Mouse (Mus musculus): ENCODE data around the gene Eftud2. TPM values are rescaled to one million over a fixed set of nuclear protein-coding genes. Genes with fewer than 3 reads are reported as not detected.

The Eftud2 gene
- polyA plus RNA-seq, 1 experiment from 2014 or later, result 114 TPM

DNA sequence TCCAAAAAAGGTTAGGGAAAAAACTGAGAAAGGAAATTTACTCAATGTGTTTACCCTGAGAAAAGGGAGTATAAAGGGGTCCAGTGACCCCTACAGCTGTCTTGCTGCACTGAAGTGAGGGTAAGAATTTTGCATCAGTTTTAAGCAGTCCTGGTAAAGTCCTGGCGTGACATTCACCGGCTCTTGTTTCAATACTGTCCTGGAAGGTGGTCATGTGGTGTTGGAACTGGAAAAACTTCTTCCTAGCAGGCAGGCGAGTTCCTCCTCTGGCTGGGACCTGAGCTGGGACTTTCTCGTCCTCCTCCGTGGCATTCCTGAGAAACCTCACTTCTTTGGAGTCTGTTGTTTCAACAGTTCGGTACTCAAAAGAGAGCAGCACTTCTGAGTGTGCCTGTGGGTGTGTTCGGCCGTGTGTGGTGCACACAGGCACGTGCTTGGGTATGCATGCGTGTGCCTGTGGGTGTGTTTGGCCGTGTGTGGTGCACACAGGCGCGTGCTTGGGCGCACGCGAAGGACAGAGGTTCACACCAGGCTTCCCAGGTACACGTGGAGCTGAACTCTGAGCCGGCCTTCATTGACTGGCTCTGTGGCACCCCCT is 48.0 kb downstream of the Eftud2 start:
- no peaks in the 10 kb centered on the region for H3K9me3 ChIP-seq (replicated peaks; ENCODE audit: control insufficient read depth, low read length)
- WGBS, result 63% methylated on average over 18 of the region's 18 CpGs
- H3K4me1 ChIP-seq (ENCODE audit: control insufficient read depth, insufficient read depth, low read length), result peaks cover 9% of the 10 kb centered on the region; the same call in 1 of the 2 replicates
- H3K36me3 ChIP-seq (ENCODE audit: control insufficient read depth, insufficient read depth), result peaks cover 3% of the 10 kb centered on the region; the same call in 1 of the 2 replicates
- no peaks in the 10 kb centered on the region for H3K27me3 ChIP-seq (ENCODE audit: control insufficient read depth, insufficient read depth, low read length)
- no peak for ATAC-seq (replicated peaks; ENCODE audit: extremely low read depth, insufficient read depth, low FRiP score)
- H3K9ac ChIP-seq (ENCODE audit: low read length), result no peak overlapping the region
- no peak overlapping the region for H3K4me3 ChIP-seq (ENCODE audit: low read length)
- no peak overlapping the region for H3K4me2 ChIP-seq (ENCODE audit: low read depth, low read length)
- H3K27ac ChIP-seq (ENCODE audit: low read length), result no peak overlapping the region

- H3K9ac ChIP-seq (ENCODE audit: low read length), result no peak overlapping the region
- H3K27me3 ChIP-seq (ENCODE audit: control insufficient read depth, insufficient read depth, low read length), result no peaks in the 10 kb centered on the region
- H3K4me2 ChIP-seq (ENCODE audit: low read depth, low read length), result no peak overlapping the region
- peaks cover 9% of the 10 kb centered on the region; the same call in 1 of the 2 replicates for H3K4me1 ChIP-seq (ENCODE audit: control insufficient read depth, insufficient read depth, low read length)
- 43% methylated on average over 4 of the region's 4 CpGs for WGBS
- H3K27ac ChIP-seq (ENCODE audit: low read length), result no peak overlapping the region
- no peaks in the 10 kb centered on the region for H3K9me3 ChIP-seq (replicated peaks; ENCODE audit: control insufficient read depth, low read length)
- no peak for ATAC-seq (replicated peaks; ENCODE audit: extremely low read depth, insufficient read depth, low FRiP score)
- H3K4me3 ChIP-seq (ENCODE audit: low read length), result no peak overlapping the region
- no peaks in the 10 kb centered on the region for H3K36me3 ChIP-seq (ENCODE audit: control insufficient read depth, insufficient read depth)
Measured at GRCm38 (mm10) chr11:102830276-102830675, 50.5 kb downstream of the Eftud2 start.

- Histone ChIP-seq H3K9ac (ENCODE audit: low read length) (no peak overlapping the region; the same call in 1 of the 2 replicates), H3K27ac (ENCODE audit: low read length) (no peak overlapping the region)
Measured at GRCm38 (mm10) chr11:102827097-102827496, 53.7 kb downstream of the Eftud2 start.

GRCm38 (mm10) chr11:102826476-102826875 is 54.3 kb downstream of the Eftud2 start:
- Histone ChIP-seq H3K4me3 (ENCODE audit: low read length) (no peak overlapping the region), H3K27ac (ENCODE audit: low read length) (no peak overlapping the region), H3K4me2 (ENCODE audit: low read depth, low read length) (no peak overlapping the region), H3K9me3 (replicated peaks; ENCODE audit: control insufficient read depth, low read length) (no peaks in the 10 kb centered on the region), H3K27me3 (ENCODE audit: control insufficient read depth, insufficient read depth, low read length) (no peaks in the 10 kb centered on the region), H3K9ac (ENCODE audit: low read length) (no peak overlapping the region), H3K36me3 (ENCODE audit: control insufficient read depth, insufficient read depth) (no peaks in the 10 kb centered on the region), H3K4me1 (ENCODE audit: control insufficient read depth, insufficient read depth, low read length) (peaks cover 6% of the 10 kb centered on the region; the same call in 1 of the 2 replicates)
- 83% methylated on average over 2 of the region's 2 CpGs for WGBS
- no peak for ATAC-seq (replicated peaks; ENCODE audit: extremely low read depth, insufficient read depth, low FRiP score)

More at GRCm38 (mm10) chr11:102827097-102827496, 53.7 kb downstream of the Eftud2 start:
- no peak for ATAC-seq (replicated peaks; ENCODE audit: extremely low read depth, insufficient read depth, low FRiP score)
- Histone ChIP-seq H3K4me3 (ENCODE audit: low read length) (no peak overlapping the region), H3K27me3 (ENCODE audit: control insufficient read depth, insufficient read depth, low read length) (no peaks in the 10 kb centered on the region), H3K9me3 (replicated peaks; ENCODE audit: control insufficient read depth, low read length) (no peaks in the 10 kb centered on the region), H3K4me1 (ENCODE audit: control insufficient read depth, insufficient read depth, low read length) (peaks cover 9% of the 10 kb centered on the region; the same call in 1 of the 2 replicates), H3K4me2 (ENCODE audit: low read depth, low read length) (no peak overlapping the region), H3K36me3 (ENCODE audit: control insufficient read depth, insufficient read depth) (no peaks in the 10 kb centered on the region)
- 49% methylated on average over 4 of the region's 4 CpGs for WGBS

- no peak overlapping the region for H3K27ac ChIP-seq (ENCODE audit: low read length)
- no peaks in the 10 kb centered on the region for H3K9me3 ChIP-seq (replicated peaks; ENCODE audit: control insufficient read depth, low read length)
- no peak overlapping the region for H3K4me2 ChIP-seq (ENCODE audit: low read depth, low read length)
- H3K4me3 ChIP-seq (ENCODE audit: low read length), result no peak overlapping the region
- peaks cover 7% of the 10 kb centered on the region for H3K4me1 ChIP-seq (ENCODE audit: control insufficient read depth, insufficient read depth, low read length)
- H3K9ac ChIP-seq (ENCODE audit: low read length), result no peak overlapping the region
- H3K27me3 ChIP-seq (ENCODE audit: control insufficient read depth, insufficient read depth, low read length), result no peaks in the 10 kb centered on the region
- H3K36me3 ChIP-seq (ENCODE audit: control insufficient read depth, insufficient read depth), result no peaks in the 10 kb centered on the region
- 59% methylated on average over 6 of the region's 6 CpGs for WGBS
- ATAC-seq (replicated peaks; ENCODE audit: extremely low read depth, insufficient read depth, low FRiP score), result no peak
Measured at GRCm38 (mm10) chr11:102821231-102821630, 59.6 kb downstream of the Eftud2 start.

- no peaks in the 10 kb centered on the region for H3K9me3 ChIP-seq (replicated peaks; ENCODE audit: control insufficient read depth, low read length)
- H3K4me3 ChIP-seq (ENCODE audit: low read length), result no peak overlapping the region
- H3K27me3 ChIP-seq (ENCODE audit: control insufficient read depth, insufficient read depth, low read length), result no peaks in the 10 kb centered on the region
- no peak overlapping the region for H3K4me2 ChIP-seq (ENCODE audit: low read depth, low read length)
- no peak overlapping the region for H3K9ac ChIP-seq (ENCODE audit: low read length)
- H3K27ac ChIP-seq (ENCODE audit: low read length), result no peak overlapping the region
- WGBS, result 47% methylated on average over 3 of the region's 3 CpGs
- H3K36me3 ChIP-seq (ENCODE audit: control insufficient read depth, insufficient read depth), result no peaks in the 10 kb centered on the region
- peaks cover 13% of the 10 kb centered on the region for H3K4me1 ChIP-seq (ENCODE audit: control insufficient read depth, insufficient read depth, low read length)
- no peak for ATAC-seq (replicated peaks; ENCODE audit: extremely low read depth, insufficient read depth, low FRiP score)
Measured at GRCm38 (mm10) chr11:102820432-102820831, 60.4 kb downstream of the Eftud2 start.

GRCm38 (mm10) chr11:102819783-102820385 is 60.9 kb downstream of the Eftud2 start:
- 12% methylated on average over 14 of the region's 14 CpGs for WGBS
- H3K9me3 ChIP-seq (replicated peaks; ENCODE audit: control insufficient read depth, low read length), result no peaks in the 10 kb centered on the region
- H3K4me3 ChIP-seq (ENCODE audit: low read length), result peak overlapping the region; percentile 76
- ATAC-seq (replicated peaks; ENCODE audit: extremely low read depth, insufficient read depth, low FRiP score), result no peak
- H3K4me1 ChIP-seq (ENCODE audit: control insufficient read depth, insufficient read depth, low read length), result peaks cover 17% of the 10 kb centered on the region
- H3K36me3 ChIP-seq (ENCODE audit: control insufficient read depth, insufficient read depth), result no peaks in the 10 kb centered on the region
- H3K27me3 ChIP-seq (ENCODE audit: control insufficient read depth, insufficient read depth, low read length), result no peaks in the 10 kb centered on the region
- H3K4me2 ChIP-seq (ENCODE audit: low read depth, low read length), result peak overlapping the region; percentile 73
- H3K9ac ChIP-seq (ENCODE audit: low read length), result peak overlapping the region; percentile 99
- H3K27ac ChIP-seq (ENCODE audit: low read length), result peak overlapping the region; percentile 98

DNA sequence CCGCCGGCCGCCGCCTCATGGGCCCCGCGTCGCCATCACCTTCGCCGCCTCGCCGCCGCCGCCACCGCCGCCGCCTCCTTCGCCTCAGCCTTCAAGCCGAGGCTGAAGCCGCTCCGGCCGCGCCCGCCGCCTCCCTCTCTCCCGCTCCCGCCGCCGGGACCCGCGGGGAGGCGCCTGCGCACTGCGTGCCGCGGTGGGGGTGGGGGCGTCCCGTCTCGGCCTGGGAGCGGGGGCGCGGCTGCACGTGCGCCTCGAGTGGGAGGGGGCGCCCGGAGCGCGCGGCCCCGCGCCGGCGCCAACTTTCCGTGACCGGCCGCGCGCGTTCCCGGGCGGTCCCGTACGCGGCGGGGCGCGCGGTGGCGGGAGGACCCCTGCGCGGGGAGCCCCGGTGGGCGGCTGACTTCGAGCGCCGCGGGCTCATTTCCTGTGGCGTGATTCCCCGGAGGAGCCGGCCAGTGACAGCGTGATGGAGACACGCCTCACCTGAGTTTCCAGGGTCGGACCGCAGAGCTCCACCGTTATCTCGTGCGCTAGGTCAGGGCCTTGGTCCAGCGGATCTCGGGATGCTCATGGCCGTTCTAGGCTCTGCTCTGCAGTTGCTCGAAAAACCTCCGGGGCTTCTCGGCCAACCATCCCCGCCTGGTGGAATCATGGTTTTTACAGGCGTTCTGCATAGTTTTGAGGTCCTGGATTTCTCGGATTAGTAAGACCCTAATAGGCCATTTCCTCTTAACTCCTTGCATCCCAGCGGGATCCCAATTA is 61.6 kb downstream of the Eftud2 start, which contains the start of gene Gjc1:
TSS of gene Gjc1 (minus strand) at position 680 of the 762 bp plus-strand sequence.
- WGBS, result under 1% methylated on average over 91 of the region's 97 CpGs
- ATAC-seq (replicated peaks; ENCODE audit: extremely low read depth, insufficient read depth, low FRiP score), result peak; percentile 88
- no peaks in the 10 kb centered on the region for H3K36me3 ChIP-seq (ENCODE audit: control insufficient read depth, insufficient read depth)

More for the DNA sequence above, 61.6 kb downstream of the Eftud2 start, which contains the start of gene Gjc1:
- H3K4me3 ChIP-seq (ENCODE audit: low read length), result peak within 1 kb of the TSS; percentile 76
- H3K4me2 ChIP-seq (ENCODE audit: low read depth, low read length), result peak within 1 kb of the TSS; percentile 73
- H3K9me3 ChIP-seq (replicated peaks; ENCODE audit: control insufficient read depth, low read length), result no peaks in the 10 kb centered on the region
- H3K4me1 ChIP-seq (ENCODE audit: control insufficient read depth, insufficient read depth, low read length), result peaks cover 19% of the 10 kb centered on the region
- H3K27ac ChIP-seq (ENCODE audit: low read length), result peak within 1 kb of the TSS; percentile 98
- H3K9ac ChIP-seq (ENCODE audit: low read length), result peak within 1 kb of the TSS; percentile 99
- no peaks in the 10 kb centered on the region for H3K27me3 ChIP-seq (ENCODE audit: control insufficient read depth, insufficient read depth, low read length)

Data from heart, embryonic 16.5 days (tissue).